Mouse (Mus musculus) bone marrow, adult 2 months (tissue): ENCODE results near the gene Madcam1. TPM values are rescaled to one million over a fixed set of nuclear protein-coding genes. Genes with fewer than 3 reads are reported as not detected.
"Not testable (repeated sequence)": the region's sequence is repeated elsewhere in the genome, so short reads cannot be mapped to it uniquely, and the experiment has no call there.

Experiments
- H3K27ac ChIP-seq: fragments of 200-500 bp; 2 replicates; pipeline ENCODE4 v1.5.1; 2012; ENCODE audit warnings: low read depth, mild to moderate bottlenecking, control low read depth, inconsistent platforms, low read length; ENCODE audit not compliant: control insufficient read depth, poor library complexity, insufficient read depth
- H3K4me1 ChIP-seq: fragments of 200-500 bp; 2 replicates; pipeline ENCODE4 v1.6.1; 2011; ENCODE audit warnings: low read length; ENCODE audit not compliant: control insufficient read depth, insufficient read depth
- H3K4me3 ChIP-seq: fragments of 200-500 bp; replicated peaks from 2 replicates; pipeline ENCODE3; 2011; ENCODE audit warnings: mild to moderate bottlenecking, low read depth, low read length, control low read depth; ENCODE audit not compliant: control insufficient read depth
- CTCF ChIP-seq: fragments of 200-500 bp; IDR thresholded peaks from 2 replicates; pipeline ENCODE4 v1.5.1; 2011; ENCODE audit warnings: low read length, control low read depth; ENCODE audit not compliant: control insufficient read depth, insufficient read depth
- POLR2A ChIP-seq: fragments of 200-500 bp; IDR thresholded peaks from 2 replicates; pipeline ENCODE4 v1.6.1; 2011; ENCODE audit warnings: low read depth, mild to moderate bottlenecking, control low read depth, low read length, borderline replicate concordance; ENCODE audit not compliant: control insufficient read depth
- WGBS: fragments of 180-500 bp; shearing (Covaris S2); methylation state at CpG from one replicate; pipeline ENCODE4 v1.1.7; 2018; 5-methylcytosine and 5-hydroxymethylcytosine counted together
- polyA plus RNA-seq: library from polyadenylated mRNA; stranded (reverse); fragments of >200 nt; gene quantifications from 2 replicates; pipeline ENCODE4 v1.2.4, GENCODE M21; 2011; ENCODE audit warnings: low replicate concordance; ENCODE audit not compliant: missing spikeins, insufficient read depth, insufficient read length

The Madcam1 gene
- polyA plus RNA-seq, 1 experiment = not detected

DNA sequence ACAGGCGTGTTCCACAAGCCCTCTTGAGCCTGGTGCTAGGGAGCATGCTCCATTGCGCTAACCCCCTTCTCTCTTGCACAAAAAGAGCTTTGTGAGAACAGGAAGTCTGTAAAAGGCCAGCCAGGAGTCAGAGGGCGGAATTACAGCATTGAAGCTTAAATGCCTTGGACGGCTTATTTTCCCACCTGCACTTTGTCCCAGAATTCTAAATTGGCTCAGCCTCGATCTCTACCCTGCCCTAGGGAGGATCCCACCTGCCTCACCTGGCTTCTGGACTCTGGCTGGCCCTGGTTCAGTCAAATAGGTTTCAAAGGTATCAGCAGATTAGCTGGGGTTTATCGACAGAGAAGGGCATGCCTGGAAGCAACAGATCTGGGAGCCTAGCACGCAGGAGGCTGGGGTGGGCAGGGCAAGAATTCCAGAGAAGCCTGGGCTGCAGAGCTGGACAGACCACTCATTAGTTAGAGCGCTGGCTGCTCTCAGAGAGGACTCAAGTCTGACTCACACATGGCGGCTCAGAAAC, 31.8 kb downstream of the Madcam1 start:
- Histone ChIP-seq H3K4me3 (peak overlapping the region; percentile 22), H3K27ac (peak overlapping the region; percentile 58)
- TF ChIP-seq CTCF = no peak
- no peak for TF ChIP-seq POLR2A

DNA sequence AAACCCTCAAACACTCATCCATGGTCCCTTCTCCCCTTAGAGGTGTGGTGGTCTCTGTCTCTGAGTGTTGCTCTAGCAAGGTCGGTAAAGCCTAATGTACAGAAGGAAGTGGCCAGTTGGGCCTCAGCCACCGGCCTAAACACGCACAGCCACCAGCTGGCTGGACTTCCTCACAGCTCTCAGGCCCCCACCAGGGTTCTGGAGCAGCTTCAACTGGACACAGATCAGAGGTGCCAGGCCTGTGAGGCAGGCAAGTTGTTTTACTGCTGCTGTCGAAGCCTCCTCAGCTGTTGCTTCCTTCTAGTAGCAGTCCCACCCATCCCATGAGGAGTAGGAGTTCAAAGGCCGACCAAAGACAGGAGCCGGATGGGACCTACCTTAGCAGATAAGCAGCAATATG, 33.6 kb downstream of the Madcam1 start:
- WGBS = 43% methylated on average over 6 of the region's 6 CpGs
- Histone ChIP-seq H3K4me1 (peaks cover 3% of the 10 kb centered on the region), H3K4me3 (no peak overlapping the region), H3K27ac (no peak overlapping the region)
- TF ChIP-seq POLR2A (no peak), CTCF (no peak)

More for the DNA sequence above, 31.8 kb downstream of the Madcam1 start:
- H3K4me1 ChIP-seq = peaks cover 3% of the 10 kb centered on the region
- WGBS = 51% methylated on average over 9 of the region's 9 CpGs

DNA sequence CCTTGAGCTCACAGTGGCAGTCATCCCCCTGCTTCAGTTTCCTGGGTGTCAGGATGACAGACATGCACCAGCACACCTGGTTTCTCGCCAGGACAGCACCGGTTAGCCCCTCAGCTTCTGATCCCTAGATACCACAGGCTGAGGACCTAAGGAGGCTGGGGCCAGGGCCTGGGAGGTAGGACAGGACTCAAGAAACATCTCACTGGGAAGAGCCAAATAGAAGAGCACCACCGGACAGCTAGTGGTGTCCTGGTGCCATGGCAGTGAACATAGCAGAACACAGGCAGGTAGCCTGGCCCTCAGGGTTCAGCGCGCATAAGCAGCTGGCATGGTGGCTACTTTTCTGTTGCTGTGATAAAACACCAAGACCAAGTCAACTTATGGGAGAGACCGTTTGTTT, 34.1 kb downstream of the Madcam1 start:
- Histone ChIP-seq H3K4me3 (no peak overlapping the region), H3K4me1 (peaks cover 3% of the 10 kb centered on the region), H3K27ac (no peak overlapping the region)
- no peak for TF ChIP-seq CTCF
- TF ChIP-seq POLR2A = no peak
- 89% methylated on average over 6 of the region's 6 CpGs for WGBS

DNA sequence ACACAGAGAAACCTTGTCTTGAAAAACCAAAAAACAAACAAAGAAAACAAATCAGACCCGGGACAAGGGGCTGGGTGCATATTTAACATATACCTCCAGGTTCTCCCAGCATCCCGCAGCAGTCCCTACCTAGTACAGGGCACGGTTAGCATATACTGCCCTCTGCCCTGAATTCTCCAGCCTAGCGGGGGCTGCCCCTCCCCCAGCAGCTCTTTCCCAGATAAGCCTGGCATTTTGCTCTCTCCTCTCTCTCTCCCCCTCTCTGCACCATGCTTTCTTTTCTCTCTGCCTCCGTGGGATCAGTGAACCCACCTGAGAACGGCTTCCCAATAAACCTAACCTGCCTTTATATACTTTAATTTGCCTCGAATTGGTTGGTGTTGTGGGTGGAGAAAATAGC, 36.3 kb downstream of the Madcam1 start:
- WGBS = 69% methylated on average over 7 of the region's 7 CpGs
- H3K4me1 ChIP-seq = peaks cover 4% of the 10 kb centered on the region
- TF ChIP-seq POLR2A = no peak
- TF ChIP-seq CTCF = no peak
- no peak overlapping the region for H3K27ac ChIP-seq
- no peak overlapping the region for H3K4me3 ChIP-seq

DNA sequence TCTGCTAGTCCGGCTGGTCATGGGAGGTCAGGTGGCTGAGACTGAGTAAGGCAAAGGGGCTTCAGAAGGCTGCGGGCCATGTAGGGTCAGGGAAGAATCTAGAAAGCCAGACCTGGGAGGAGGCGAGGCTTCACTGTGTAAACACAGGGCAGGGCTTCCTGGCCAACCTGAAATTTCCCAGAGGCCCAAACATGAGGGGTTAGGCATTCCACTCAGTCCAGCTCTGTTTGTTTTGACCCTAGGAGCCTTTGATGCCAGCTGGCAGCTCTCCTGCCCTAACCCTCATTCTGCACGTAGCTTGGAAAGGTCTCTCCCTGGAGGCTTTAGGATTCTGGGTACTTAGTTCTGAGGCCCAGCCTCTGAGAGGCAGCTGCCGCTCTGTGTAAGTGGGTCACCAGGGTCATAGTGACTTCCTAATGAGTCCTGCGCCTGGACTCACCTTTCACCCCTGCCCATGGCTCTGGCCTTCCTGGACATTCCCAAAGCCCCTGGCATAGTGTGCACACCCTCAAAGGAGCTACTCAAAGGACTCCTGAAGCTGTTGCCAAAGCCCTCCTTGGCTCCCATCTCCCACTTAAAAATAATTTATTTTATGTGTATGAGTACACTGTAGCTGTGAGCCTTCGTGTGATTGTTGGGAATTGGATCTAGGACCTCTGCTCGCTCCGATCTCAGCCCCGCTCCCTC, 37.2 kb downstream of the Madcam1 start:
- TF ChIP-seq CTCF (no peak), POLR2A (no peak)
- 84% methylated on average over 10 of the region's 10 CpGs for WGBS
- Histone ChIP-seq H3K27ac (no peak overlapping the region), H3K4me3 (no peak overlapping the region), H3K4me1 (peaks cover 2% of the 10 kb centered on the region; the same call in 1 of the 2 replicates)

DNA sequence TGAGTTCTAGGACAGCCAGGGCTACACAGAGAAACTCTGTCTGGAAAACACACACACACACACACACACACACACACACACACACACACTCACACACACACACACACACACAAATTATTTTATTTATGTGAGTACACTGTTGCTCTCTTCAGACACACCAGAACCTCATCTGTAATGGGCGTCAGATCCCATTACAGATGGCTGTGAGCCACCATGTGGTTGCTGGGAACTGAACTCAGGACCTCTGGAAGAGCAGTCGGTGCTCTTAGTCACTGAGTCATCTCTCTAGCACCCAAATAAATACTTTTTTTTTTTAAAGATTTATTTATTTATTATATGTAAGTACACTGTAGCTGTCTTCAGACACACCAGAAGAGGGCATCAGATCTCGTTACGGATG, 38.6 kb downstream of the Madcam1 start:
- H3K4me3 ChIP-seq, H3K4me1 ChIP-seq, H3K27ac ChIP-seq: not testable (repeated sequence)
- WGBS = 82% methylated on average over 4 of the region's 4 CpGs

DNA sequence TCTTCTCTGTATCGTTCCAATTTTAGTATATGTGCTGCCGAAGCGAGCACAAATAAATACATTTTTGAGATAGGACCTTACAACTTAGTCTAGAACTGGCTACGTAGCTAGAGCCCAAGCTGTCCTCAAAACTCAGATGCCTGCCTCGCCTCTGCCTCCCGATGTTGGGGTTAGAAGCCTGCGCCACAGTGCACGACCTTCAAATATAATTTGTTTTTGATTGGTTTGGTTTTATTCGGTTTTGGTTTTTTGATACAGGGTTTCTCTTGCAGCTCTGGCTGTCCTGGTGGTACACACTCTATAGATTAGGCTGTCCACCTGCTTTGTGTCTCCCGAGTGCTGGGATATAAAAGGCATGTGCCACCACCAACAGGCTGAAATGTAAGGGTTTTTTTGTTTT, 39.2 kb downstream of the Madcam1 start:
- H3K4me3 ChIP-seq = no peak overlapping the region
- H3K4me1 ChIP-seq = peaks cover 2% of the 10 kb centered on the region; the same call in 1 of the 2 replicates
- H3K27ac ChIP-seq = no peak overlapping the region
- WGBS = 71% methylated on average over 10 of the region's 10 CpGs
- TF ChIP-seq POLR2A (no peak), CTCF (no peak)

DNA sequence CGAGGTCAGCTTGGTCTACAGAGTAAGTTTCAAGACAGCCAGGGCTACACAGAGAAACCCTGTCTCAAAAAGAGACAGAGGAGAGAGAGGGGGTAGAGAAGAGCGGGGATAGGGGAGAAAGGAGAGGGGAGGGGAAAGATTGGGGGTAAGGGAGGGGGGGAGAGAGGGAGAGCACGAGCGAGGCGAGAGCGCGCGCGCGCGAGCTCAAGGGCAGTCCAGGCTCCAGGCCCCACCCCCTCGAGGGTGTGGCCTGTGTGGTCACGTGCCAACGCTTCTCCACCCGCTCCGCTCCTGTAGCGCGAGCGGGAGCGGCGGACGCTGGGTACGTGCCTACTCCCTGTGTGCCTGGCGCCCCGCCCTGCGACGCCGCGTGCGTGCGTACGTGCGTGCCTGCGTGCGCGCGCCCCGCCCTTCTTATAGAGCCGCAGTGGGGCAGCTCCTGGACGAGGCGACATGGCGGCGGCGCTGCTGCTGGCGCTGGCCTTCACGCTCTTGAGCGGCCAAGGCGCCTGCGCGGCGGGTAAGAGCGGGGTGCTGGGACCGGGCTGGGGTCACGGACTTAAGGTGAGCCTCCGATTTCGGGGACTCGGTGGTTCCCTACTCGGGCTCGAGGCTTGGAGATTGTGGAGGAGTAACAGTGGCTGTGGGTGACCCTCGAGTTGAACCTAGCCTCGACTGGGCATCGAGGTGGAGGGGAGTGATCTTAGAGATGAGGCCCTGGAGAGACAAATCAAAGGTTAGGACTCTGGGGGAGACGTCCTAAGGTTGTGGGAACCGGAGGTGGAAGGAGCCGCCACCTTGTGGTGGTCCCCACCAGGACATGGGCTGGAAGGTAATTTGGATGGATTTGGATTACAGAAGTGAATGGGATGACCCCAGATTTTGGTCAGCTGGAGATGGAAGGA, 40.0 kb downstream of the Madcam1 start, which contains the start of gene Bsg:
TSS of gene Bsg (plus strand) at position 427 of the 905 bp plus-strand sequence.
- peak within 1 kb of the TSS; percentile 91 for H3K4me3 ChIP-seq

More for the DNA sequence above, 40.0 kb downstream of the Madcam1 start, which contains the start of gene Bsg:
- Histone ChIP-seq H3K27ac (peak within 1 kb of the TSS; percentile 69), H3K4me1 (peaks cover 2% of the 10 kb centered on the region; the same call in 1 of the 2 replicates)
- TF ChIP-seq CTCF (peak; percentile 32), POLR2A (peak; percentile 99)
- WGBS = 1% methylated on average over 65 of the region's 65 CpGs
